Mouse (Mus musculus) layer of hippocampus, adult 2 months (tissue): ENCODE data around the gene Ago3. TPM values are rescaled to one million over a fixed set of nuclear protein-coding genes. Genes with fewer than 3 reads are reported as not detected.

Experiments used
- DNase-seq, 2 experiments: peaks; one replicate each; pipeline ENCODE4 v3.0.0; 2022; ENCODE audit warnings: low spot score in 2 of 2
- H3K27ac ChIP-seq: fragments of 200-600 bp; 2 replicates; pipeline ENCODE4 v1.8.1; 2022
- H3K4me3 ChIP-seq: fragments of 200-600 bp; 2 replicates; pipeline ENCODE4 v1.8.1; 2022; ENCODE audit warnings: mild to moderate bottlenecking
- CTCF ChIP-seq: fragments of 200-600 bp; conservative IDR thresholded peaks from 2 replicates; pipeline ENCODE4 v1.8.1; 2022; ENCODE audit warnings: antibody characterized with exemption, mild to moderate bottlenecking, moderate library complexity
- total RNA-seq, 2 experiments: library from RNA; stranded (reverse); gene quantifications; 2 replicates each; pipeline ENCODE4 v1.2.3; 2021

Ago3 gene
- total RNA-seq, 2 experiments from 2014 or later = 39.3 to 50.5 TPM

- TF ChIP-seq CTCF = no peak
- DNase-seq = no peak
- Histone ChIP-seq H3K27ac (peak overlapping the region; percentile 59), H3K4me3 (no peak overlapping the region)
Observed at GRCm38 (mm10) chr4:126315931-126316330, 113.4 kb downstream of the Ago3 start.

GRCm38 (mm10) chr4:126314393-126314792 lies 115.0 kb downstream of the Ago3 start:
- no peak overlapping the region for H3K4me3 ChIP-seq
- no peak for DNase-seq
- no peak overlapping the region for H3K27ac ChIP-seq
- TF ChIP-seq CTCF = no peak

- H3K4me3 ChIP-seq = no peak overlapping the region
- no peak overlapping the region for H3K27ac ChIP-seq
- no peak for TF ChIP-seq CTCF
- DNase-seq = no peak
Observed at GRCm38 (mm10) chr4:126313202-126313601, 116.2 kb downstream of the Ago3 start.

GRCm38 (mm10) chr4:126311566-126312200 lies 117.7 kb downstream of the Ago3 start:
- DNase-seq = no peak
- Histone ChIP-seq H3K4me3 (no peak overlapping the region), H3K27ac (no peak overlapping the region)
- no peak for TF ChIP-seq CTCF

- TF ChIP-seq CTCF = no peak
- Histone ChIP-seq H3K4me3 (no peak overlapping the region), H3K27ac (no peak overlapping the region)
- no peak for DNase-seq
Observed at GRCm38 (mm10) chr4:126310344-126310743, 119.0 kb downstream of the Ago3 start.

GRCm38 (mm10) chr4:126309922-126310309 lies 119.4 kb downstream of the Ago3 start:
- TF ChIP-seq CTCF = peak; percentile 78
- peak; percentile 80 to 93 for DNase-seq
- H3K27ac ChIP-seq = no peak overlapping the region
- H3K4me3 ChIP-seq = peak overlapping the region; percentile 43

- no peak for TF ChIP-seq CTCF
- peak overlapping the region; percentile 43 for H3K4me3 ChIP-seq
- DNase-seq = no peak
- H3K27ac ChIP-seq = no peak overlapping the region
Observed at GRCm38 (mm10) chr4:126309211-126309921, 120.0 kb downstream of the Ago3 start.

GRCm38 (mm10) chr4:126306827-126307226 lies 122.5 kb downstream of the Ago3 start:
- H3K4me3 ChIP-seq = no peak overlapping the region
- H3K27ac ChIP-seq = no peak overlapping the region
- no peak for DNase-seq
- no peak for TF ChIP-seq CTCF

- H3K4me3 ChIP-seq = no peak overlapping the region
- TF ChIP-seq CTCF = peak; percentile 41
- no peak for DNase-seq
- no peak overlapping the region for H3K27ac ChIP-seq
Observed at GRCm38 (mm10) chr4:126306058-126306457, 123.3 kb downstream of the Ago3 start.

GRCm38 (mm10) chr4:126305428-126305827 lies 123.9 kb downstream of the Ago3 start:
- H3K4me3 ChIP-seq = no peak overlapping the region
- no peak for TF ChIP-seq CTCF
- no peak overlapping the region for H3K27ac ChIP-seq
- no peak for DNase-seq

- TF ChIP-seq CTCF = peak; percentile 67
- Histone ChIP-seq H3K27ac (no peak overlapping the region), H3K4me3 (no peak overlapping the region)
- no peak for DNase-seq
Observed at GRCm38 (mm10) chr4:126303877-126304276, 125.5 kb downstream of the Ago3 start.

- no peak for DNase-seq
- no peak for TF ChIP-seq CTCF
- Histone ChIP-seq H3K4me3 (peak overlapping the region; percentile 23), H3K27ac (no peak overlapping the region)
Observed at GRCm38 (mm10) chr4:126301584-126302309, 127.6 kb downstream of the Ago3 start.

- no peak for TF ChIP-seq CTCF
- DNase-seq = no peak
- peak overlapping the region; percentile 23 for H3K4me3 ChIP-seq
Observed at GRCm38 (mm10) chr4:126300916-126301583, 128.3 kb downstream of the Ago3 start.

More at GRCm38 (mm10) chr4:126300916-126301583, 128.3 kb downstream of the Ago3 start:
- no peak overlapping the region for H3K27ac ChIP-seq
